Mouse (Mus musculus) brain, embryonic 14.5 days (tissue): ENCODE results near the gene Mep1a. TPM values are rescaled to one million over a fixed set of nuclear protein-coding genes. Genes with fewer than 3 reads are reported as not detected.
A peak's percentile ranks its signal among the peaks of the same experiment; 100 is the strongest.
"Not testable (repeated sequence)": the region's sequence is repeated elsewhere in the genome, so short reads cannot be mapped to it uniquely, and the experiment has no call there.

Experiments
- DNase-seq: peaks from one replicate; pipeline ENCODE4 v3.0.0-alpha.2; 2011; ENCODE audit warnings: low read depth
- CTCF ChIP-seq: fragments of 200-500 bp; IDR thresholded peaks from 2 replicates; pipeline ENCODE4 v1.5.1; 2012; ENCODE audit warnings: inconsistent platforms, mild to moderate bottlenecking, moderate library complexity, borderline replicate concordance; ENCODE audit not compliant: insufficient read depth, insufficient read length; ENCODE audit errors: extremely low read depth
- POLR2A ChIP-seq: fragments of 200-500 bp; IDR thresholded peaks from 2 replicates; pipeline ENCODE4 v1.6.1; 2012; ENCODE audit warnings: mild to moderate bottlenecking, inconsistent platforms, borderline replicate concordance; ENCODE audit not compliant: poor library complexity, insufficient read depth, insufficient read length, severe bottlenecking; ENCODE audit errors: extremely low read depth
- polyA plus RNA-seq: library from polyadenylated mRNA; depleted of rRNA; stranded (reverse); fragments of >200 nt; gene quantifications from 2 replicates; pipeline ENCODE4 v1.2.3, GENCODE M21; 2012; rRNA removed

Mep1a gene
- polyA plus RNA-seq: 0.06 and 0.07 TPM in 2 replicates

GRCm38 (mm10) chr17:43502592-43502991 lies at the start of gene Mep1a:
Gene Mep1a, minus strand, starts transcription at chr17:43502812.
- DNase-seq: no peak
- no peak for TF ChIP-seq POLR2A
- no peak for TF ChIP-seq CTCF

GRCm38 (mm10) chr17:43551122-43551630 lies 48.6 kb upstream of the Mep1a start:
- DNase-seq: peak; percentile 20
- TF ChIP-seq CTCF (no peak), POLR2A (no peak)

GRCm38 (mm10) chr17:43544040-43544439 lies 41.4 kb upstream of the Mep1a start:
- TF ChIP-seq CTCF (no peak), POLR2A (no peak)
- DNase-seq: no peak

GRCm38 (mm10) chr17:43543539-43543938 lies 40.9 kb upstream of the Mep1a start, which contains the start of gene Ankrd66:
Gene Ankrd66, minus strand, starts transcription at chr17:43543639.
- TF ChIP-seq POLR2A: no peak
- TF ChIP-seq CTCF: no peak
- DNase-seq: no peak

- no peak for TF ChIP-seq POLR2A
- no peak for TF ChIP-seq CTCF
- DNase-seq: no peak
Measured at GRCm38 (mm10) chr17:43538767-43539166, 36.2 kb upstream of the Mep1a start.

GRCm38 (mm10) chr17:43536841-43537240 lies 34.2 kb upstream of the Mep1a start:
- DNase-seq: not testable (repeated sequence)

- TF ChIP-seq CTCF (peak; percentile 22; the same call in 1 of the 2 replicates), POLR2A (no peak)
Measured at GRCm38 (mm10) chr17:43534362-43535222, 32.0 kb upstream of the Mep1a start.

GRCm38 (mm10) chr17:43531192-43531591 lies 28.6 kb upstream of the Mep1a start:
- no peak for DNase-seq
- TF ChIP-seq POLR2A (no peak), CTCF (no peak)

More at GRCm38 (mm10) chr17:43534362-43535222, 32.0 kb upstream of the Mep1a start:
- peak; percentile 82 for DNase-seq

GRCm38 (mm10) chr17:43530507-43530906 lies 27.9 kb upstream of the Mep1a start:
- DNase-seq: peak; percentile 33
- no peak for TF ChIP-seq POLR2A
- no peak for TF ChIP-seq CTCF

- TF ChIP-seq CTCF (no peak), POLR2A (no peak)
- no peak for DNase-seq
Measured at GRCm38 (mm10) chr17:43520166-43520565, 17.6 kb upstream of the Mep1a start.

GRCm38 (mm10) chr17:43518644-43519409 lies 16.2 kb upstream of the Mep1a start:
- peak; percentile 93 for DNase-seq

GRCm38 (mm10) chr17:43510782-43511181 lies 8.2 kb upstream of the Mep1a start:
- DNase-seq: peak; percentile 83
- no peak for TF ChIP-seq CTCF

More at GRCm38 (mm10) chr17:43518644-43519409, 16.2 kb upstream of the Mep1a start:
- TF ChIP-seq POLR2A: no peak
- TF ChIP-seq CTCF: peak; percentile 75

GRCm38 (mm10) chr17:43504594-43504934 lies 2.0 kb upstream of the Mep1a start:
- no peak for DNase-seq
- no peak for TF ChIP-seq CTCF
- no peak for TF ChIP-seq POLR2A
